Mouse (Mus musculus) thymus, adult 2 months (tissue): Measurements from ENCODE around the gene Lrrc1. TPM values are rescaled to one million over a fixed set of nuclear protein-coding genes. Genes with fewer than 3 reads are reported as not detected.

Experiments used
- DNase-seq: peaks from one replicate; pipeline ENCODE4 v3.0.0; 2021
- H3K27ac ChIP-seq: fragments of 200-500 bp; 2 replicates; pipeline ENCODE4 v1.5.1; 2012; ENCODE audit warnings: low read length, control low read depth; ENCODE audit not compliant: control insufficient read depth, insufficient read depth
- H3K27me3 ChIP-seq: fragments of 200-500 bp; 2 replicates; pipeline ENCODE4 v1.6.1; 2012; ENCODE audit warnings: mild to moderate bottlenecking, low read length, moderate library complexity, mixed read lengths; ENCODE audit not compliant: control insufficient read depth, insufficient read depth
- H3K36me3 ChIP-seq: fragments of 200-500 bp; 2 replicates; pipeline ENCODE4 v1.6.1; 2012; ENCODE audit warnings: mild to moderate bottlenecking, low read length, moderate library complexity; ENCODE audit not compliant: control insufficient read depth, insufficient read depth
- H3K4me1 ChIP-seq: fragments of 200-500 bp; replicated peaks from 2 replicates; pipeline ENCODE4 v1.6.1; 2012; ENCODE audit warnings: low read length; ENCODE audit not compliant: control insufficient read depth, insufficient read depth
- H3K4me3 ChIP-seq: fragments of 200-500 bp; 2 replicates; pipeline ENCODE4 v1.5.1; 2012; ENCODE audit warnings: mild to moderate bottlenecking, low read length, control low read depth, moderate library complexity; ENCODE audit not compliant: control insufficient read depth, insufficient read depth
- CTCF ChIP-seq: fragments of 200-500 bp; IDR thresholded peaks from 2 replicates; pipeline ENCODE4 v1.5.1; 2012; ENCODE audit warnings: mild to moderate bottlenecking, control low read depth, low read length, moderate library complexity, borderline replicate concordance; ENCODE audit not compliant: control insufficient read depth, poor library complexity, insufficient read depth; ENCODE audit errors: extremely low read depth
- POLR2A ChIP-seq: fragments of 200-500 bp; IDR thresholded peaks from 2 replicates; pipeline ENCODE4 v1.6.1; 2012; ENCODE audit warnings: mild to moderate bottlenecking, low read length, control low read depth, moderate library complexity; ENCODE audit not compliant: control insufficient read depth, poor library complexity, insufficient read depth; ENCODE audit errors: extremely low read depth
- WGBS: fragments of 180-500 bp; shearing (Covaris S2); methylation state at CpG from one replicate; pipeline ENCODE4 v1.1.7; 2018; 5-methylcytosine and 5-hydroxymethylcytosine counted together
- polyA plus RNA-seq: library from polyadenylated mRNA; depleted of rRNA; stranded (reverse); fragments of >200 nt; gene quantifications from 2 replicates; pipeline ENCODE4 v1.2.3, GENCODE M21; 2012; rRNA removed

Gene Lrrc1
- polyA plus RNA-seq, 1 experiment, result 51.3 TPM

DNA sequence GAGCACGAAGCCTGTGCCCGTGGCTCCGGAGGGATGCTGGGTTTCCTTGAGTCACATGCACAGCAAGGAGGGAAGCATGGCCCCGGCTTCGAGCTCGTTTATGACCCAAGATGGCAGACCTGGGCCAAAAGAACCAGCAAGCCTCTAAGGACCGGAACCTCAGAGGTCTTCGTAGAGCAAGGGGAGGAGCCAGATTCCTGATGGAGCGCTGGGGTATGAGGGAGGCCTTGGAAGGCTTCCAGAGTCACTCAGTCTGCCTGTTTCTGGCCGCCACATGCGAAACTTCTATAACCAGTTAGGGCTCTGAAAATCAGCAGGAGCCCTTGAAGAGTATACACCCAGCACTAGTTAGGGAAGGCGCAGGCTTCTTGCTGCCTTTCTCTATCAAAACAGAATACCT lies 159.1 kb downstream of the Lrrc1 start:
- 93% methylated on average over 12 of the region's 12 CpGs for WGBS
- Histone ChIP-seq H3K27ac (no peak overlapping the region), H3K36me3 (no peaks in the 10 kb centered on the region), H3K4me3 (no peak overlapping the region), H3K27me3 (no peaks in the 10 kb centered on the region), H3K4me1 (no peaks in the 10 kb centered on the region)
- TF ChIP-seq CTCF (no peak), POLR2A (no peak)
- no peak for DNase-seq

DNA sequence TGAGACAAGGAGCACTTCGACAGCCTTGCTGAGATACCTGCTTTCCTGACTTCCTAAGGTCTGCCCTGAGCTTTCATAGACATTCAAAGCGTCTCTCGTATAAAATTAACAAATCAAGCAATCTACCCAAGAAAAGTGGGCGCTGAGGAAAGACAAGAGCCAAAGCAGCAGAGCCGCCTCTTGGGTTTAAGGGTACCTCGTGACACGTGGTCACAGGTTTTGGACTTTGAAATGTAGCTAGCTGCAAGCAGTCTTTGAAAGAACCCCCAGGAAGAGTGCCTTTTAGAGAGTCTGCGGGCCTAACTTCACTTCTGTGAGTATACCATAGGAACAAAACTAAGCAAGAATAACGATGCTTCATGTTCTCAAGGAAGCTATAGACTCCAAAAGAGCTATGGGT lies 160.0 kb downstream of the Lrrc1 start:
- TF ChIP-seq CTCF (no peak), POLR2A (no peak)
- Histone ChIP-seq H3K4me3 (no peak overlapping the region), H3K27me3 (no peaks in the 10 kb centered on the region), H3K4me1 (no peaks in the 10 kb centered on the region), H3K36me3 (no peaks in the 10 kb centered on the region), H3K27ac (no peak overlapping the region)
- WGBS, result 91% methylated on average over 9 of the region's 9 CpGs
- no peak for DNase-seq

DNA sequence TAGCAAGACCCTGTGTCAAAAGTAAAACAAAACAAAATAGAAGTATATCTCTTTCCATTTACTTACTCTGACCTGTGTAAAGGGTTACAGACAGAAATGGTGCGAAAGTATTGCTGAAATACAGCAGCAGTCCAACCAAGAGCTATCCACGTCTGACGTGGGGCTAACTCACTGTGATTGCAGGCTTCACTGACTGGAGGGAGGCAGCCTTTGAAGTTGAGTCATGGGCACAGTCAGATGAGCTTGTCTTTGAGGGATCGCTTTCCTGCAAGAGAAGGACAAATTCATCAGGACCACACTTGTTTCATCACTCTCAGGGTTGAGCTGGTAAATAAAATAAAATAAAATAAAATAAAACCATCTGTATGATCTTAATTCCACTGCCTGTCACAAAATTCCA lies 160.7 kb downstream of the Lrrc1 start:
- WGBS, result 90% methylated on average over 4 of the region's 4 CpGs
- H3K27me3 ChIP-seq, result no peaks in the 10 kb centered on the region

DNA sequence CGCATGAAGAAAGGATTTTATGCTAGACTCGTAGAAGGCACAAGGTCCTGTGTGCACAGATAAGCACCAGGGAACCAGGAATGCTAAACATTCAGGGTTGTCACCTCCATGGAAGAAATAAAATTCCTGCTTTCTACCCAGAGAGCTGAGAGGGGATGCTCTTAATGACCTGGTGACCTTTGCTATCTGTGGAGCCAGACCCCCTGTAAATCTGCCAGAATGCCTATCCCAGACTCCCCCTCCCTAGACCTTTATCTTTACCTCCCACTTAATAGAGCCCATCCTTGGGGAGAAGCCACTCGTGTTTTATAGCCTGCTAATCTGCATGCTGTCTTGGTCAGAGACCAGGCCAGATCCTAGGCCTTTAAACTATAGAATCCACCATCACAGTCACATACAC lies 162.2 kb downstream of the Lrrc1 start:
- Histone ChIP-seq H3K4me1 (no peaks in the 10 kb centered on the region), H3K27me3 (no peaks in the 10 kb centered on the region), H3K4me3 (no peak overlapping the region), H3K36me3 (no peaks in the 10 kb centered on the region), H3K27ac (no peak overlapping the region)
- WGBS, result 91% methylated on average over 3 of the region's 3 CpGs
- DNase-seq, result no peak
- no peak for TF ChIP-seq CTCF

More for the DNA sequence above, 160.7 kb downstream of the Lrrc1 start:
- no peak for DNase-seq
- no peaks in the 10 kb centered on the region for H3K4me1 ChIP-seq
- H3K27ac ChIP-seq, result no peak overlapping the region
- no peaks in the 10 kb centered on the region for H3K36me3 ChIP-seq
- no peak overlapping the region for H3K4me3 ChIP-seq
- TF ChIP-seq CTCF, result no peak
- no peak for TF ChIP-seq POLR2A

DNA sequence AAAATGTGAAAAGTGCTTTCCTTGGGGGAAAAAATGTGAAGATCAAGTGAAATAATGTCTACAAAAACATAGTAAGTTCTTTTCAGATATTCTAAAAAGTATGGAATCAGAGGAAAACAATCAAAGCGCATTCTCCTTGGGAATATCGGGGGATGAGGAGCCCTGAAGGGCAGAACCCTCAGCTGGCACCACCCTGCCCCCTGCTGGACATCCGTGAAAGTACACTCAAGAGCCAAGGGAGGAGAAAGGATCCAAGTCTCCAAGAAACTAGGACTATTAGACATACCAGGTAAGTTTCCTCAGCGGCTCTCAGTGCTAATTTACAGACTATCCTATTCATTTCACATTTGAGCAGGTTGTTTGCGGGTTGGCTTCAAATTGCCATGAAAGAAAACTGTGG lies 163.1 kb downstream of the Lrrc1 start:
- Histone ChIP-seq H3K36me3 (no peaks in the 10 kb centered on the region), H3K4me1 (no peaks in the 10 kb centered on the region), H3K4me3 (no peak overlapping the region), H3K27ac (no peak overlapping the region), H3K27me3 (no peaks in the 10 kb centered on the region)
- TF ChIP-seq POLR2A, result no peak
- peak; percentile 67; the same call in 1 of the 2 replicates for TF ChIP-seq CTCF
- DNase-seq, result peak; percentile 61
- 19% methylated on average over 5 of the region's 5 CpGs for WGBS

Other genes with a start within 250 kb of the Lrrc1 start
- 0.87 and 2.3 TPM in 2 replicates for gene Mlip, start 191.9 kb downstream of the Lrrc1 start, polyA plus RNA-seq
- 0.06 and 0.75 TPM in 2 replicates for gene Klhl31, start 91.6 kb upstream of the Lrrc1 start, polyA plus RNA-seq
- gene Gclc, start 209.7 kb upstream of the Lrrc1 start, polyA plus RNA-seq, result 24.7 and 26.6 TPM in 2 replicates